Mouse (Mus musculus) myocyte (in vitro differentiated cells): ENCODE data around the gene Mks1.

Source experiments
- CEBPB ChIP-seq: IDR thresholded peaks from 2 replicates; pipeline ENCODE4 v1.6.1; 2011; ENCODE audit warnings: mild to moderate bottlenecking, moderate library complexity; ENCODE audit not compliant: poor library complexity, insufficient read depth, severe bottlenecking
- E2F4 ChIP-seq: IDR thresholded peaks from one replicate; pipeline ENCODE4 v1.6.1; 2011; ENCODE audit warnings: mild to moderate bottlenecking, control low read depth, moderate library complexity; ENCODE audit not compliant: insufficient read depth
- MAX ChIP-seq: IDR thresholded peaks from one replicate; pipeline ENCODE4 v1.6.1; 2011; ENCODE audit warnings: low read depth, mild to moderate bottlenecking, control low read depth
- POLR2A ChIP-seq: IDR thresholded peaks from one replicate; pipeline ENCODE4 v1.6.1; 2011; ENCODE audit warnings: low read depth, mild to moderate bottlenecking, control low read depth, moderate library complexity; ENCODE audit not compliant: insufficient read length
- POLR2AphosphoS2 ChIP-seq: IDR thresholded peaks from one replicate; pipeline ENCODE4 v1.6.1; 2011; ENCODE audit warnings: low read depth, control low read depth; ENCODE audit not compliant: insufficient read length
- REST ChIP-seq: IDR thresholded peaks from one replicate; pipeline ENCODE4 v1.6.1; 2011; ENCODE audit warnings: mild to moderate bottlenecking, control low read depth, moderate library complexity; ENCODE audit not compliant: insufficient read depth, insufficient read length
- TCF3 ChIP-seq: IDR thresholded peaks from one replicate; pipeline ENCODE4 v1.6.1; 2011; ENCODE audit warnings: low read depth, control low read depth; ENCODE audit not compliant: insufficient read length
- USF1 ChIP-seq: IDR thresholded peaks from one replicate; pipeline ENCODE4 v1.6.1; 2011; ENCODE audit warnings: low read depth, mild to moderate bottlenecking, control low read depth, moderate library complexity

- TF ChIP-seq REST (no peak), POLR2A (no peak), POLR2AphosphoS2 (no peak), CEBPB (no peak), E2F4 (no peak), USF1 (no peak), MAX (no peak), TCF3 (no peak)
These were observed 561 bp downstream of the Mks1 start for GRCm38 (mm10) chr11:87853597-87853954.
